Comparison of ENCODE assay signal across 18 mouse cellular contexts in genomic region chr12:98721030-98721429, GRCm38 (mm10). TPM values are rescaled to one million over a fixed set of nuclear protein-coding genes. Genes with fewer than 3 reads are reported as not detected.
A peak's percentile ranks its signal among the peaks of the same experiment; 100 is the strongest.
DNase-seq lines count a peak whose midpoint lies in the region; ATAC-seq and TF ChIP-seq lines count a peak whose summit lies in the region.
"Had no signal": no experiment of that assay in that cellular context is flagged by ENCODE, and none has a peak within 500 bp of the region (broad histone marks: within the 10 kb centered on the region; RNA-seq: fewer than 3 reads in every experiment).

No protein-coding gene starts in this region.

- H3K4me3 ChIP-seq in heart, embryonic 13.5 days: no peak overlapping the region
- H3K4me3 ChIP-seq in layer of hippocampus, adult 2 months: no peak overlapping the region
- no peak overlapping the region for H3K4me3 ChIP-seq in forebrain, embryonic 15.5 days
- H3K4me3 ChIP-seq in neural tube, embryonic 13.5 days: no peak overlapping the region
- H3K4me3 ChIP-seq: embryonic facial prominence, embryonic 15.5 days had no signal

- 65% methylated on average over 3 of the region's 3 CpGs for WGBS in heart, embryonic 13.5 days
- 36% methylated on average over 3 of the region's 3 CpGs for WGBS in forebrain, embryonic 15.5 days
- WGBS in neural tube, embryonic 13.5 days: 44% methylated on average over 3 of the region's 3 CpGs

- peak overlapping the region; percentile 49 for H3K27ac ChIP-seq in heart, embryonic 13.5 days (replicated peaks)
- H3K27ac ChIP-seq in layer of hippocampus, adult 2 months: 0 out of 2 replicates have a peak overlapping the region, but pooled peaks have one; percentile 41
- H3K27ac ChIP-seq in forebrain, embryonic 15.5 days (replicated peaks): peak overlapping the region; percentile 86
- H3K27ac ChIP-seq in neural tube, embryonic 13.5 days (replicated peaks): peak overlapping the region; percentile 65
- H3K27ac ChIP-seq: embryonic facial prominence, embryonic 15.5 days; macrophage had no signal

- no peak for DNase-seq in heart, postnatal 4 days
- DNase-seq in layer of hippocampus, adult 2 months (ENCODE audit: low spot score in 2 of 2): no peak
- DNase-seq in layer of hippocampus, postnatal 10 days (ENCODE audit: low spot score in 2 of 2): no peak
- no peak for DNase-seq in thymus, postnatal 14 days
- DNase-seq: adrenal gland, postnatal 36 days; gastrocnemius, postnatal 36 days; kidney, postnatal 4 days; lung, adult 2 months; right cerebral cortex, postnatal 4 days; thymus, postnatal 4 days had no signal

- H3K36me3 ChIP-seq in heart, embryonic 13.5 days: peaks cover 6% of the 10 kb centered on the region; the same call in 1 of the 2 replicates
- H3K36me3 ChIP-seq in forebrain, embryonic 15.5 days: no peaks in the 10 kb centered on the region
- no peaks in the 10 kb centered on the region for H3K36me3 ChIP-seq in neural tube, embryonic 13.5 days
- H3K36me3 ChIP-seq: embryonic facial prominence, embryonic 15.5 days had no signal

- ATAC-seq in heart, embryonic 13.5 days (ENCODE audit: extremely low read depth, insufficient number of reproducible peaks, low FRiP score, low TSS enrichment): no peak
- peak; percentile 75 for ATAC-seq in forebrain, embryonic 15.5 days (replicated peaks)
- no peak for ATAC-seq in neural tube, embryonic 13.5 days (ENCODE audit: low read depth)
- ATAC-seq: inflammation-experienced regulatory T-cells, adult 6 months had no signal

- no peak overlapping the region for H3K4me2 ChIP-seq in heart, embryonic 13.5 days
- peak overlapping the region; percentile 14; the same call in 1 of the 2 replicates for H3K4me2 ChIP-seq in forebrain, embryonic 15.5 days (replicated peaks)
- no peak overlapping the region for H3K4me2 ChIP-seq in neural tube, embryonic 13.5 days
- H3K4me2 ChIP-seq: embryonic facial prominence, embryonic 15.5 days; liver, embryonic 11.5 days; midbrain, embryonic 11.5 days had no signal

- no peaks in the 10 kb centered on the region for H3K9me3 ChIP-seq in heart, embryonic 13.5 days
- H3K9me3 ChIP-seq in forebrain, embryonic 15.5 days: no peaks in the 10 kb centered on the region
- H3K9me3 ChIP-seq in neural tube, embryonic 13.5 days: no peaks in the 10 kb centered on the region
- H3K9me3 ChIP-seq: embryonic facial prominence, embryonic 15.5 days had no signal

- no peak overlapping the region for H3K9ac ChIP-seq in heart, embryonic 13.5 days
- no peak overlapping the region for H3K9ac ChIP-seq in forebrain, embryonic 15.5 days (replicated peaks)
- no peak overlapping the region for H3K9ac ChIP-seq in neural tube, embryonic 13.5 days
- H3K9ac ChIP-seq: embryonic facial prominence, embryonic 15.5 days had no signal

- no peak for TF ChIP-seq CTCF in layer of hippocampus, adult 2 months (conservative IDR thresholded peaks at IDR 0.05)

- no peaks in the 10 kb centered on the region for H3K27me3 ChIP-seq in heart, embryonic 13.5 days (replicated peaks)
- no peaks in the 10 kb centered on the region for H3K27me3 ChIP-seq in forebrain, embryonic 15.5 days
- H3K27me3 ChIP-seq in neural tube, embryonic 13.5 days: no peaks in the 10 kb centered on the region
- H3K27me3 ChIP-seq: embryonic facial prominence, embryonic 15.5 days had no signal

- peaks cover 24% of the 10 kb centered on the region for H3K4me1 ChIP-seq in heart, embryonic 13.5 days
- peaks cover 24% of the 10 kb centered on the region for H3K4me1 ChIP-seq in forebrain, embryonic 15.5 days
- H3K4me1 ChIP-seq in neural tube, embryonic 13.5 days (replicated peaks): peaks cover 14% of the 10 kb centered on the region
- H3K4me1 ChIP-seq: embryonic facial prominence, embryonic 15.5 days had no signal

RNA-seq across cellular contexts. Expression of gene Ptpn21, which starts 16.2 kb away (rescaled TPM):
- 9.0 and 9.3 TPM in 2 replicates for polyA plus RNA-seq in heart, embryonic 13.5 days (2015; fragmentation: Nextera tagmentation; extraction: Ambion mirVana)
- total RNA-seq in heart, postnatal 4 days (2021): 10 to 100 TPM; 31.1 to 35.9 TPM
- 1 to 10 TPM; 6.9 to 9.0 TPM for total RNA-seq in layer of hippocampus, adult 2 months (2021)
- 1 to 10 TPM; 5.8 to 7.3 TPM for total RNA-seq in layer of hippocampus, postnatal 10 days (2021)
- 5.0 and 6.7 TPM in 2 replicates for polyA plus RNA-seq in forebrain, embryonic 15.5 days (2015; fragmentation: Nextera tagmentation; extraction: Ambion mirVana)
- 4.5 and 5.3 TPM in 2 replicates for polyA plus RNA-seq in neural tube, embryonic 13.5 days (2015; fragmentation: Nextera tagmentation; extraction: Ambion mirVana)

RNA-seq across cellular contexts. Expression of gene Zc3h14, which starts 25.7 kb away (rescaled TPM):
- 81.7 and 84.2 TPM in 2 replicates for polyA plus RNA-seq in heart, embryonic 13.5 days (2015; fragmentation: Nextera tagmentation; extraction: Ambion mirVana)
- 10 to 100 TPM; 83.9 to 87.2 TPM for total RNA-seq in heart, postnatal 4 days (2021)
- 100 to 1,000 TPM; 100 to 101 TPM for total RNA-seq in layer of hippocampus, adult 2 months (2021)
- total RNA-seq in layer of hippocampus, postnatal 10 days (2021): 100 to 1,000 TPM; 103 to 104 TPM
- 126 and 127 TPM in 2 replicates for polyA plus RNA-seq in forebrain, embryonic 15.5 days (2015; fragmentation: Nextera tagmentation; extraction: Ambion mirVana)
- 117 and 130 TPM in 2 replicates for polyA plus RNA-seq in neural tube, embryonic 13.5 days (2015; fragmentation: Nextera tagmentation; extraction: Ambion mirVana)
